Mouse (Mus musculus): ENCODE data around the gene Zer1. TPM values are rescaled to one million over a fixed set of nuclear protein-coding genes. Genes with fewer than 3 reads are reported as not detected.
A peak's percentile ranks its signal among the peaks of the same experiment; 100 is the strongest.

Gene Zer1
- polyA plus RNA-seq, 1 experiment from 2014 or later = 5.2 TPM

GRCm38 (mm10) chr2:30122766-30123165 lies 1.6 kb downstream of the Zer1 start:
- ATAC-seq (replicated peaks; ENCODE audit: insufficient number of reproducible peaks, low FRiP score, low TSS enrichment, low read depth) (no peak), DNase-seq (ENCODE audit: low spot score) (no peak)
- H3K4me2 ChIP-seq (ENCODE audit: low read depth, low read length) = no peak overlapping the region
- H3K9ac ChIP-seq (replicated peaks; ENCODE audit: low read length) = no peak overlapping the region
- H3K27ac ChIP-seq (replicated peaks; ENCODE audit: low read depth, low read length) = no peak overlapping the region
- H3K27me3 ChIP-seq (ENCODE audit: control insufficient read depth, insufficient read depth, low read length) = no peaks in the 10 kb centered on the region
- H3K4me3 ChIP-seq (ENCODE audit: low read depth, low read length) = no peak overlapping the region
- WGBS = 89% methylated on average over 5 of the region's 5 CpGs
- H3K4me1 ChIP-seq (ENCODE audit: control insufficient read depth, insufficient read depth, low read length) = no peaks in the 10 kb centered on the region
- no peaks in the 10 kb centered on the region for H3K9me3 ChIP-seq (replicated peaks; ENCODE audit: control insufficient read depth, low read length)
- no peaks in the 10 kb centered on the region for H3K36me3 ChIP-seq (replicated peaks; ENCODE audit: control insufficient read depth, insufficient read depth, low read depth, low read length)

DNA sequence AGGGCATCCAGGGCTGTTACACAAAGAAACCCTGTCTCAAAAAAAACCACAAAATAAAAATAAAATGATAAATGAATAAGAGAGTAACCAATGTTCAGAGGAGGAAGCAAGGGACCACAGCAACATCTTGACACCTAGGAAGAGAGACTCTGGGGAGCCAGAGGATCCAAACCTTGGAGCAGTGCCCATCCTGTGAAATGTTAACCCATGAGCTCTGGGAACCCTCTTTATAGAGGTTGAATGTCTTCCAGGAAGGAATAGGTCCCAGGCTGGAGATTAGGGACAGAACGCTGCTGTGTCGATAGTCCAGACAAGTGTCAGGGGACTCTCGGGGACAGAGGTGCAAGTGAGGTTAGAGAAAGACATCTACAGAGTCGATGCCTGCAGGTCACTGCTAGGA lies 4.1 kb downstream of the Zer1 start:
- H3K4me1 ChIP-seq (ENCODE audit: control insufficient read depth, insufficient read depth, low read length) = no peaks in the 10 kb centered on the region
- H3K4me3 ChIP-seq (ENCODE audit: low read depth, low read length) = no peak overlapping the region
- H3K36me3 ChIP-seq (replicated peaks; ENCODE audit: control insufficient read depth, insufficient read depth, low read depth, low read length) = no peaks in the 10 kb centered on the region
- ATAC-seq (replicated peaks; ENCODE audit: insufficient number of reproducible peaks, low FRiP score, low TSS enrichment, low read depth) (no peak), DNase-seq (ENCODE audit: low spot score) (no peak)
- no peaks in the 10 kb centered on the region for H3K9me3 ChIP-seq (replicated peaks; ENCODE audit: control insufficient read depth, low read length)
- H3K4me2 ChIP-seq (ENCODE audit: low read depth, low read length) = no peak overlapping the region
- no peak overlapping the region for H3K9ac ChIP-seq (replicated peaks; ENCODE audit: low read length)
- 82% methylated on average over 4 of the region's 4 CpGs for WGBS
- no peaks in the 10 kb centered on the region for H3K27me3 ChIP-seq (ENCODE audit: control insufficient read depth, insufficient read depth, low read length)
- no peak overlapping the region for H3K27ac ChIP-seq (replicated peaks; ENCODE audit: low read depth, low read length)

- 28% methylated on average over 6 of the region's 6 CpGs for WGBS
- Histone ChIP-seq H3K9me3 (replicated peaks; ENCODE audit: control insufficient read depth, low read length) (no peaks in the 10 kb centered on the region), H3K9ac (replicated peaks; ENCODE audit: low read length) (no peak overlapping the region), H3K4me3 (ENCODE audit: low read depth, low read length) (no peak overlapping the region), H3K27me3 (ENCODE audit: control insufficient read depth, insufficient read depth, low read length) (no peaks in the 10 kb centered on the region), H3K36me3 (replicated peaks; ENCODE audit: control insufficient read depth, insufficient read depth, low read depth, low read length) (no peaks in the 10 kb centered on the region), H3K4me2 (ENCODE audit: low read depth, low read length) (no peak overlapping the region), H3K4me1 (ENCODE audit: control insufficient read depth, insufficient read depth, low read length) (no peaks in the 10 kb centered on the region), H3K27ac (replicated peaks; ENCODE audit: low read depth, low read length) (no peak overlapping the region)
- no peak for DNase-seq (ENCODE audit: low spot score)
- no peak for ATAC-seq (replicated peaks; ENCODE audit: insufficient number of reproducible peaks, low FRiP score, low TSS enrichment, low read depth)
Observed at GRCm38 (mm10) chr2:30119641-30120051, 4.7 kb downstream of the Zer1 start.

GRCm38 (mm10) chr2:30112564-30112963 lies 11.8 kb downstream of the Zer1 start:
- Histone ChIP-seq H3K4me2 (ENCODE audit: low read depth, low read length) (no peak overlapping the region), H3K27me3 (ENCODE audit: control insufficient read depth, insufficient read depth, low read length) (no peaks in the 10 kb centered on the region), H3K9me3 (replicated peaks; ENCODE audit: control insufficient read depth, low read length) (no peaks in the 10 kb centered on the region), H3K27ac (replicated peaks; ENCODE audit: low read depth, low read length) (no peak overlapping the region), H3K36me3 (replicated peaks; ENCODE audit: control insufficient read depth, insufficient read depth, low read depth, low read length) (peaks cover 3% of the 10 kb centered on the region; the same call in 1 of the 2 replicates), H3K4me1 (ENCODE audit: control insufficient read depth, insufficient read depth, low read length) (no peaks in the 10 kb centered on the region), H3K4me3 (ENCODE audit: low read depth, low read length) (no peak overlapping the region), H3K9ac (replicated peaks; ENCODE audit: low read length) (no peak overlapping the region)
- ATAC-seq (replicated peaks; ENCODE audit: insufficient number of reproducible peaks, low FRiP score, low TSS enrichment, low read depth) = no peak
- WGBS = 80% methylated on average over 5 of the region's 5 CpGs
- no peak for DNase-seq (ENCODE audit: low spot score)

- no peak overlapping the region for H3K9ac ChIP-seq (replicated peaks; ENCODE audit: low read length)
- DNase-seq (ENCODE audit: low spot score) (no peak), ATAC-seq (replicated peaks; ENCODE audit: insufficient number of reproducible peaks, low FRiP score, low TSS enrichment, low read depth) (no peak)
- H3K27ac ChIP-seq (replicated peaks; ENCODE audit: low read depth, low read length) = no peak overlapping the region
- WGBS = 96% methylated on average over 2 of the region's 2 CpGs
- no peaks in the 10 kb centered on the region for H3K4me1 ChIP-seq (ENCODE audit: control insufficient read depth, insufficient read depth, low read length)
- H3K4me2 ChIP-seq (ENCODE audit: low read depth, low read length) = no peak overlapping the region
- H3K4me3 ChIP-seq (ENCODE audit: low read depth, low read length) = no peak overlapping the region
- H3K27me3 ChIP-seq (ENCODE audit: control insufficient read depth, insufficient read depth, low read length) = no peaks in the 10 kb centered on the region
- H3K9me3 ChIP-seq (replicated peaks; ENCODE audit: control insufficient read depth, low read length) = no peaks in the 10 kb centered on the region
- peaks cover 3% of the 10 kb centered on the region; the same call in 1 of the 2 replicates for H3K36me3 ChIP-seq (replicated peaks; ENCODE audit: control insufficient read depth, insufficient read depth, low read depth, low read length)
Observed at GRCm38 (mm10) chr2:30111500-30111899, 12.9 kb downstream of the Zer1 start.

- ATAC-seq (replicated peaks; ENCODE audit: insufficient number of reproducible peaks, low FRiP score, low TSS enrichment, low read depth) = no peak
- H3K4me3 ChIP-seq (ENCODE audit: low read depth, low read length) = no peak overlapping the region
- no peaks in the 10 kb centered on the region for H3K9me3 ChIP-seq (replicated peaks; ENCODE audit: control insufficient read depth, low read length)
- H3K36me3 ChIP-seq (replicated peaks; ENCODE audit: control insufficient read depth, insufficient read depth, low read depth, low read length) = peaks cover 3% of the 10 kb centered on the region; the same call in 1 of the 2 replicates
- no peak for DNase-seq (ENCODE audit: low spot score)
- H3K4me2 ChIP-seq (ENCODE audit: low read depth, low read length) = no peak overlapping the region
- no peaks in the 10 kb centered on the region for H3K4me1 ChIP-seq (ENCODE audit: control insufficient read depth, insufficient read depth, low read length)
- H3K27ac ChIP-seq (replicated peaks; ENCODE audit: low read depth, low read length) = no peak overlapping the region
- no peak overlapping the region for H3K9ac ChIP-seq (replicated peaks; ENCODE audit: low read length)
- 92% methylated on average over 4 of the region's 4 CpGs for WGBS
- H3K27me3 ChIP-seq (ENCODE audit: control insufficient read depth, insufficient read depth, low read length) = no peaks in the 10 kb centered on the region
Observed at GRCm38 (mm10) chr2:30108260-30108659, 16.1 kb downstream of the Zer1 start.

- peaks cover 3% of the 10 kb centered on the region; the same call in 1 of the 2 replicates for H3K36me3 ChIP-seq (replicated peaks; ENCODE audit: control insufficient read depth, insufficient read depth, low read depth, low read length)
- ATAC-seq (replicated peaks; ENCODE audit: insufficient number of reproducible peaks, low FRiP score, low TSS enrichment, low read depth) = no peak
Observed at GRCm38 (mm10) chr2:30107646-30108045, 16.7 kb downstream of the Zer1 start.

GRCm38 (mm10) chr2:30106364-30106763 lies 18.0 kb downstream of the Zer1 start:
- Histone ChIP-seq H3K36me3 (replicated peaks; ENCODE audit: control insufficient read depth, insufficient read depth, low read depth, low read length) (peaks cover 3% of the 10 kb centered on the region; the same call in 1 of the 2 replicates), H3K27ac (replicated peaks; ENCODE audit: low read depth, low read length) (no peak overlapping the region), H3K27me3 (ENCODE audit: control insufficient read depth, insufficient read depth, low read length) (no peaks in the 10 kb centered on the region), H3K4me1 (ENCODE audit: control insufficient read depth, insufficient read depth, low read length) (no peaks in the 10 kb centered on the region), H3K9ac (replicated peaks; ENCODE audit: low read length) (no peak overlapping the region), H3K4me2 (ENCODE audit: low read depth, low read length) (no peak overlapping the region), H3K9me3 (replicated peaks; ENCODE audit: control insufficient read depth, low read length) (no peaks in the 10 kb centered on the region), H3K4me3 (ENCODE audit: low read depth, low read length) (no peak overlapping the region)
- no peak for ATAC-seq (replicated peaks; ENCODE audit: insufficient number of reproducible peaks, low FRiP score, low TSS enrichment, low read depth)
- peak; percentile 62 for DNase-seq (ENCODE audit: low spot score)

More at GRCm38 (mm10) chr2:30107646-30108045, 16.7 kb downstream of the Zer1 start:
- no peaks in the 10 kb centered on the region for H3K27me3 ChIP-seq (ENCODE audit: control insufficient read depth, insufficient read depth, low read length)
- no peak overlapping the region for H3K9ac ChIP-seq (replicated peaks; ENCODE audit: low read length)
- no peaks in the 10 kb centered on the region for H3K4me1 ChIP-seq (ENCODE audit: control insufficient read depth, insufficient read depth, low read length)
- no peak overlapping the region for H3K27ac ChIP-seq (replicated peaks; ENCODE audit: low read depth, low read length)
- H3K9me3 ChIP-seq (replicated peaks; ENCODE audit: control insufficient read depth, low read length) = no peaks in the 10 kb centered on the region
- no peak overlapping the region for H3K4me3 ChIP-seq (ENCODE audit: low read depth, low read length)
- WGBS = 95% methylated on average over 5 of the region's 5 CpGs
- no peak overlapping the region for H3K4me2 ChIP-seq (ENCODE audit: low read depth, low read length)
- DNase-seq (ENCODE audit: low spot score) = no peak

Measured in embryonic facial prominence, embryonic 11.5 days (tissue).